Mouse (Mus musculus): ENCODE data around the gene Lamtor2. TPM values are rescaled to one million over a fixed set of nuclear protein-coding genes. Genes with fewer than 3 reads are reported as not detected.

Gene Lamtor2
- polyA plus RNA-seq, 1 experiment from 2014 or later: 78.9 TPM

DNA sequence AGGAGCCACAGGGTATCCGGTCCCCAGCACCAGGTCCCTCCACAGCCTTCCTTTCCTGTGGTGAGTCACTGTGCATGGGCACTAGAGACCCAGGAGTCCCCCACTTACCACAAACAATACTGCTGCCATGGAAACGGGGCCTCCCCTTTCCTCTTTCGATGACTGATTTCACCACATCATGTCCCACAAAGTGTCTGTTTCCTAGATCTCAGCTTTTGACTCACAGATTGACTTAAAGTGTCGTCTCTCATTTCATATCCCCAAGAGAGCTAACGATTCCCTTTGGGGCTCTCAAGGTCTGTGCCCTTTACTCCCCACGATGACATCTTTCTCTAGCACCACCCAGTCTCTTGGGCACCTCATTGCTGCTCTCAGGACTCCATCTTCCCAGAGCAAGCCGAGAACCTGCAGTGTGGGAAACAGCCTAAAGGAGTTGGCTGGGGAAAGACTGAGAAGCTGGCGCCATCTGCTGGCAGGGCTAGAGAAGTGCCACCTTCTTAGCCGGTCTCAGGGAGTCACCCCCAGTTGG, 31.0 kb downstream of the Lamtor2 start:
- H3K4me3 ChIP-seq (ENCODE audit: low read depth, low read length): no peak overlapping the region
- no peaks in the 10 kb centered on the region for H3K27me3 ChIP-seq (ENCODE audit: control insufficient read depth, insufficient read depth, low read length)
- no peak overlapping the region for H3K4me2 ChIP-seq (ENCODE audit: low read depth, severe bottlenecking)
- no peak overlapping the region for H3K9ac ChIP-seq (ENCODE audit: low read length)
- 39% methylated on average over 9 of the region's 9 CpGs for WGBS
- no peak overlapping the region for H3K27ac ChIP-seq (replicated peaks; ENCODE audit: low read depth, low read length)
- ATAC-seq (ENCODE audit: insufficient number of reproducible peaks, low FRiP score, low TSS enrichment, low read depth) (peak; percentile 26; the same call in 1 of the 2 replicates), DNase-seq (ENCODE audit: low spot score) (peak; percentile 85)
- H3K9me3 ChIP-seq (ENCODE audit: control insufficient read depth, low read length): no peaks in the 10 kb centered on the region
- peaks cover 3% of the 10 kb centered on the region; the same call in 1 of the 2 replicates for H3K4me1 ChIP-seq (ENCODE audit: control insufficient read depth, insufficient read depth, low read length)
- H3K36me3 ChIP-seq (ENCODE audit: control insufficient read depth, insufficient read depth, low read length): 0 out of 2 replicates have a peak, but pooled peaks cover 3% of the 10 kb centered on the region

GRCm38 (mm10) chr3:88521156-88521555, 31.7 kb downstream of the Lamtor2 start:
- no peak overlapping the region for H3K4me2 ChIP-seq (ENCODE audit: low read depth, severe bottlenecking)
- 0 out of 2 replicates have a peak, but pooled peaks cover 3% of the 10 kb centered on the region for H3K36me3 ChIP-seq (ENCODE audit: control insufficient read depth, insufficient read depth, low read length)
- H3K9me3 ChIP-seq (ENCODE audit: control insufficient read depth, low read length): no peaks in the 10 kb centered on the region
- no peak for DNase-seq (ENCODE audit: low spot score)
- H3K27me3 ChIP-seq (ENCODE audit: control insufficient read depth, insufficient read depth, low read length): no peaks in the 10 kb centered on the region
- ATAC-seq (ENCODE audit: insufficient number of reproducible peaks, low FRiP score, low TSS enrichment, low read depth): no peak
- H3K4me3 ChIP-seq (ENCODE audit: low read depth, low read length): no peak overlapping the region
- H3K27ac ChIP-seq (replicated peaks; ENCODE audit: low read depth, low read length): no peak overlapping the region
- 94% methylated on average over 6 of the region's 6 CpGs for WGBS
- no peak overlapping the region for H3K9ac ChIP-seq (ENCODE audit: low read length)
- H3K4me1 ChIP-seq (ENCODE audit: control insufficient read depth, insufficient read depth, low read length): no peaks in the 10 kb centered on the region

DNA sequence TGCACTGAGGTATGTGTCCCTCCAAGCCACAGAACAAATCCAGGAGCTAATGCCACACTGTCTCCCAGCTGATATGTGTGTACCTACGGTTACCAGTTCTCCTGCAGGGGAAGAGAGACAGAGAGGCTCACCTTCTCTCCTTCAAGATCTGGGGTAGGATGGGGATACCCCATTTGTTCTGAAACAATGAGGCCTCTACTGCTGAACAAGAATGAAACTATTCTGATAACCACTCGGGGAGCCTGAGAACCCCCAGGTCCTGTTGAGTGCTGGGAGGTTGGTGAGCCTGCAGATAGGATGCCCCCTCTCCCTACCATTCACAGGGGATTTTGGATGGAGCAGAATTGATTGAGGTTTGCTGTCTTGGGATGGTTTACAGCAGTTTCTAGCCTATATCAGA, 32.8 kb downstream of the Lamtor2 start:
- Histone ChIP-seq H3K9me3 (ENCODE audit: control insufficient read depth, low read length) (no peaks in the 10 kb centered on the region), H3K27me3 (ENCODE audit: control insufficient read depth, insufficient read depth, low read length) (no peaks in the 10 kb centered on the region), H3K4me1 (ENCODE audit: control insufficient read depth, insufficient read depth, low read length) (no peaks in the 10 kb centered on the region), H3K4me2 (ENCODE audit: low read depth, severe bottlenecking) (no peak overlapping the region), H3K36me3 (ENCODE audit: control insufficient read depth, insufficient read depth, low read length) (0 out of 2 replicates have a peak, but pooled peaks cover 3% of the 10 kb centered on the region), H3K27ac (replicated peaks; ENCODE audit: low read depth, low read length) (no peak overlapping the region), H3K4me3 (ENCODE audit: low read depth, low read length) (no peak overlapping the region), H3K9ac (ENCODE audit: low read length) (no peak overlapping the region)
- ATAC-seq (ENCODE audit: insufficient number of reproducible peaks, low FRiP score, low TSS enrichment, low read depth) (no peak), DNase-seq (ENCODE audit: low spot score) (no peak)
- 87% methylated on average over 2 of the region's 2 CpGs for WGBS

GRCm38 (mm10) chr3:88518411-88518810, 34.5 kb downstream of the Lamtor2 start:
- no peak for ATAC-seq (ENCODE audit: insufficient number of reproducible peaks, low FRiP score, low TSS enrichment, low read depth)
- no peak overlapping the region for H3K4me3 ChIP-seq (ENCODE audit: low read depth, low read length)
- no peaks in the 10 kb centered on the region for H3K36me3 ChIP-seq (ENCODE audit: control insufficient read depth, insufficient read depth, low read length)
- no peak overlapping the region for H3K4me2 ChIP-seq (ENCODE audit: low read depth, severe bottlenecking)
- no peak for DNase-seq (ENCODE audit: low spot score)
- H3K27me3 ChIP-seq (ENCODE audit: control insufficient read depth, insufficient read depth, low read length): no peaks in the 10 kb centered on the region
- no peak overlapping the region for H3K9ac ChIP-seq (ENCODE audit: low read length)
- 0 out of 2 replicates have a peak, but pooled peaks cover 2% of the 10 kb centered on the region for H3K4me1 ChIP-seq (ENCODE audit: control insufficient read depth, insufficient read depth, low read length)
- no peak overlapping the region for H3K27ac ChIP-seq (replicated peaks; ENCODE audit: low read depth, low read length)
- H3K9me3 ChIP-seq (ENCODE audit: control insufficient read depth, low read length): no peaks in the 10 kb centered on the region
- 68% methylated on average over 4 of the region's 4 CpGs for WGBS

DNA sequence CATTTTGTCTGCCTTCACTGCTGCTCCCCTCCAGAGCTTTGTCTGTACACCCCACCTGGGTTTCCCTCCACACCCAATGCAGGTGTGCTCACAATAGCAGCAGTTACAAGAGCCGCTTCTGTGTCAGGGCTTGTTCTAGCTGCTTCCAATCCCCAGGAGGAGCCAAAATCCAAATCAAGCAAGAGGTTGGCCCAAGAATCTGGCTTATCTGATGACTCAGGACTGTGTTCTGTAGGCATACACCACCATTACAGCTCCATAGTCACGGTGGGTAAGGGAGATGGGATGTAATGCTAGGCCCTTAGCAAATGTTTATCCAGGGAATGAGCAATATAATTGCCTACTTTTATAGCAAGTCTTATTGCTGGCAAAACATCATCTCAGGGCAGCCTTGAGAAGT, 36.5 kb downstream of the Lamtor2 start:
- Histone ChIP-seq H3K27ac (replicated peaks; ENCODE audit: low read depth, low read length) (no peak overlapping the region), H3K4me2 (ENCODE audit: low read depth, severe bottlenecking) (no peak overlapping the region), H3K9me3 (ENCODE audit: control insufficient read depth, low read length) (no peaks in the 10 kb centered on the region), H3K4me3 (ENCODE audit: low read depth, low read length) (no peak overlapping the region), H3K36me3 (ENCODE audit: control insufficient read depth, insufficient read depth, low read length) (no peaks in the 10 kb centered on the region), H3K9ac (ENCODE audit: low read length) (no peak overlapping the region), H3K4me1 (ENCODE audit: control insufficient read depth, insufficient read depth, low read length) (peaks cover 19% of the 10 kb centered on the region), H3K27me3 (ENCODE audit: control insufficient read depth, insufficient read depth, low read length) (no peaks in the 10 kb centered on the region)
- no peak for ATAC-seq (ENCODE audit: insufficient number of reproducible peaks, low FRiP score, low TSS enrichment, low read depth)
- DNase-seq (ENCODE audit: low spot score): no peak
- WGBS: 78% methylated on average over 2 of the region's 2 CpGs

DNA sequence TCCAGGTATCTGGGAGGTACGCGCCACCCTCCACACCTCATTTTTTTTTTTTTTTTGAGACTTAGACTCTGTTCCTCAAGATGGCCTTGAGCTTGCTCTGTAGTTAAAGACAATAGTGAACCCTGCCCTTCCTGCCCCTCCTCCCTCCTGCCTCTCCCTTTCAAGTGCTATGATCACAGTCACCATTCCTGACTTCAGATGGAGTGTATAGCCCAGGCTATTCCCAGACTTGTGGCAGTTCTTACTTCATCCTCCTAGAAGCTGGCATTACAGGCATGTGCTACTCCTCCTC, 37.8 kb downstream of the Lamtor2 start:
- H3K9ac ChIP-seq (ENCODE audit: low read length): no peak overlapping the region
- no peak overlapping the region for H3K27ac ChIP-seq (replicated peaks; ENCODE audit: low read depth, low read length)
- H3K27me3 ChIP-seq (ENCODE audit: control insufficient read depth, insufficient read depth, low read length): no peaks in the 10 kb centered on the region
- H3K4me2 ChIP-seq (ENCODE audit: low read depth, severe bottlenecking): no peak overlapping the region
- no peaks in the 10 kb centered on the region for H3K36me3 ChIP-seq (ENCODE audit: control insufficient read depth, insufficient read depth, low read length)
- H3K4me1 ChIP-seq (ENCODE audit: control insufficient read depth, insufficient read depth, low read length): peaks cover 27% of the 10 kb centered on the region
- 93% methylated on average over 2 of the region's 2 CpGs for WGBS
- no peak for ATAC-seq (ENCODE audit: insufficient number of reproducible peaks, low FRiP score, low TSS enrichment, low read depth)
- H3K4me3 ChIP-seq (ENCODE audit: low read depth, low read length): no peak overlapping the region
- DNase-seq (ENCODE audit: low spot score): no peak
- H3K9me3 ChIP-seq (ENCODE audit: control insufficient read depth, low read length): no peaks in the 10 kb centered on the region

- no peaks in the 10 kb centered on the region for H3K36me3 ChIP-seq (ENCODE audit: control insufficient read depth, insufficient read depth, low read length)
- H3K4me1 ChIP-seq (ENCODE audit: control insufficient read depth, insufficient read depth, low read length): peaks cover 31% of the 10 kb centered on the region
- no peaks in the 10 kb centered on the region for H3K27me3 ChIP-seq (ENCODE audit: control insufficient read depth, insufficient read depth, low read length)
- WGBS: 76% methylated on average over 10 of the region's 10 CpGs
- no peaks in the 10 kb centered on the region for H3K9me3 ChIP-seq (ENCODE audit: control insufficient read depth, low read length)
- no peak overlapping the region for H3K4me3 ChIP-seq (ENCODE audit: low read depth, low read length)
- ATAC-seq (ENCODE audit: insufficient number of reproducible peaks, low FRiP score, low TSS enrichment, low read depth): no peak
- H3K27ac ChIP-seq (replicated peaks; ENCODE audit: low read depth, low read length): no peak overlapping the region
- no peak overlapping the region for H3K9ac ChIP-seq (ENCODE audit: low read length)
- DNase-seq (ENCODE audit: low spot score): no peak
- no peak overlapping the region for H3K4me2 ChIP-seq (ENCODE audit: low read depth, severe bottlenecking)
Measured at GRCm38 (mm10) chr3:88514231-88515094, 38.4 kb downstream of the Lamtor2 start.

- WGBS: 81% methylated on average over 7 of the region's 7 CpGs
- Histone ChIP-seq H3K27me3 (ENCODE audit: control insufficient read depth, insufficient read depth, low read length) (no peaks in the 10 kb centered on the region), H3K4me2 (ENCODE audit: low read depth, severe bottlenecking) (no peak overlapping the region), H3K9me3 (ENCODE audit: control insufficient read depth, low read length) (no peaks in the 10 kb centered on the region), H3K36me3 (ENCODE audit: control insufficient read depth, insufficient read depth, low read length) (no peaks in the 10 kb centered on the region), H3K4me1 (ENCODE audit: control insufficient read depth, insufficient read depth, low read length) (peaks cover 34% of the 10 kb centered on the region), H3K9ac (ENCODE audit: low read length) (no peak overlapping the region), H3K27ac (replicated peaks; ENCODE audit: low read depth, low read length) (peak overlapping the region; percentile 24; the same call in 1 of the 2 replicates), H3K4me3 (ENCODE audit: low read depth, low read length) (no peak overlapping the region)
- ATAC-seq (ENCODE audit: insufficient number of reproducible peaks, low FRiP score, low TSS enrichment, low read depth) (no peak), DNase-seq (ENCODE audit: low spot score) (no peak)
Measured at GRCm38 (mm10) chr3:88513546-88514115, 39.2 kb downstream of the Lamtor2 start.
